Mouse (Mus musculus): ENCODE measurements at regions not wholly inside any gene's neighbourhood (a gene's known extent, or its start where the extent isn't known, plus 50 kb on each side); places are given as distances from the start of the nearest gene placed in this dataset.

DNA sequence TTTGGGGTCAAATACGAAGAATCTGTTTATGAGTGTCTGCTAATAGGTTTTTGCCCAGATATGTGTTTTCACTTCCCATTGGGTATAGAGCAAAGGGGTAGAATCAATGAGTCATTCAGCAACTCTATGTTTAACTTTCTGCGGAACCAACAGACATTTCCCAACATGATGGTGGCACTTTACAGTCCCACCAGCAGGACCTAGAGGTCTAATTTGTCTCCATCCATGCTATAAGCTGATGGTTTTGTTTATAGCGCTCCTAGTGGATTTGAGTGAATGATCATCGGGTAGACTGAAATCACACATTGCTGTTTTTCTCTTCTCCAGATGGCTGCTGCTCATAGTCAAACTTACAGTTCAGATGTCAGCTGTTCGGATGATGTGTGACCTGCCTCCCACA is 99.7 kb upstream of the Arid5b start:
- no peaks in the 10 kb centered on the region for H3K27me3 ChIP-seq (ENCODE audit: insufficient read depth, low read length)
- TF ChIP-seq TAL1 (conservative IDR thresholded peaks at IDR 0.05; ENCODE audit: low read depth, low read length) = no peak
- no peak for TF ChIP-seq CTCF (IDR thresholded peaks at IDR 0.05; ENCODE audit: low read depth, low read length)
- TF ChIP-seq GATA1 (IDR thresholded peaks at IDR 0.05; ENCODE audit: borderline replicate concordance, low read length) = no peak
- no peak for TF ChIP-seq GATA2 (IDR thresholded peaks at IDR 0.05; ENCODE audit: borderline replicate concordance, low read depth, low read length)
- peaks cover 45% of the 10 kb centered on the region for H3K9me3 ChIP-seq (replicated peaks)
- no peaks in the 10 kb centered on the region for H3K4me1 ChIP-seq (ENCODE audit: insufficient read depth, low read depth, low read length)
- no peaks in the 10 kb centered on the region for H3K36me3 ChIP-seq (replicated peaks)
- ATAC-seq (ENCODE audit: extremely low read depth, insufficient number of reproducible peaks, low FRiP score, poor library complexity, severe bottlenecking) (no peak), DNase-seq (ENCODE audit: low spot score) (no peak)
- H3K4me3 ChIP-seq (ENCODE audit: low read depth, low read length) = no peak overlapping the region

DNA sequence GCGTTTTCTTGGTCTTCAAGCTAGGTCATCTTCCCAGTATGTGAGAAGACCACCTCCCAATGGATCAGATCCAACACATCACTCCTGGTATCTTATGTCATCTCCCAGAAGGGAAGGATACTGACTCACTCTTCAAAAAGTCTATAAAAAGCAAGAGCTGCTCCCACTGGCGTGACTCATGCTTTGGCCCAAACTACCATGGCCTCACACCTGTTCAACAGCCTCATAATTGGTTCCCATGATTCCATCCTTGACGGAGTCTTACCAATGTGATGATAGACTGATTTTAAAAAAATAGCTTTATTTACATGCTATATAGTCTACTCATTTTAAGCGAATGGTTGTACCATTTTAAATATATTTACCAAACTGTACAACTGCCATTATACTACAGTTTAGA is 98.9 kb upstream of the Arid5b start:
- no peak for TF ChIP-seq POLR2AphosphoS5 (IDR thresholded peaks at IDR 0.05; ENCODE audit: insufficient replicate concordance, low read depth, low read length)
- TF ChIP-seq TAL1 (conservative IDR thresholded peaks at IDR 0.05; ENCODE audit: low read depth, low read length) = no peak
- TF ChIP-seq GATA2 (IDR thresholded peaks at IDR 0.05; ENCODE audit: borderline replicate concordance, low read depth, low read length) = no peak
- no peak for TF ChIP-seq GATA1 (IDR thresholded peaks at IDR 0.05; ENCODE audit: borderline replicate concordance, low read length)
- TF ChIP-seq CTCF (IDR thresholded peaks at IDR 0.05; ENCODE audit: low read depth, low read length) = no peak
- Histone ChIP-seq H3K4me3 (ENCODE audit: low read depth, low read length) (no peak overlapping the region), H3K27me3 (ENCODE audit: insufficient read depth, low read length) (no peaks in the 10 kb centered on the region), H3K9me3 (replicated peaks) (peaks cover 40% of the 10 kb centered on the region), H3K4me1 (ENCODE audit: insufficient read depth, low read depth, low read length) (no peaks in the 10 kb centered on the region), H3K36me3 (replicated peaks) (no peaks in the 10 kb centered on the region)
- DNase-seq (ENCODE audit: low spot score) (no peak), ATAC-seq (ENCODE audit: extremely low read depth, insufficient number of reproducible peaks, low FRiP score, poor library complexity, severe bottlenecking) (no peak)

DNA sequence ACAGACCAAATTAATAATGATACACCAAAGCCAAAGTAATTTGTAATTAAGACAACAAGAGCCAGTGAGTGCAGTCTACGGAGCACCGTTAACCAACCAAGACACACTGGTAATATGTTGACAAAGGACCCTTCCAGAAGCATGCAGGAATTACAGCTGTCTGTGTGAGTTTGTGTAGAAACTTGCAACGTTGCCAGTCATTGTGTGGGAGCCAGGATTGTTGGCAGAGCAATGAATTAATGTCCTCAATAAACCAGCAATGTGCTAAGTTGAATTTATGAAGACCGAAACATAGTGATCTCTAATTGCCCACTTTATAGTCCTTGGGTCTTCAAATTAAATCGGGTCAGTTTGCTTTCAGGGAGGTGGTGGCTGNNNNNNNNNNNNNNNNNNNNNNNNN is 95.3 kb upstream of the Arid5b start:
- H3K36me3 ChIP-seq (replicated peaks) = no peaks in the 10 kb centered on the region
- ATAC-seq (ENCODE audit: extremely low read depth, insufficient number of reproducible peaks, low FRiP score, poor library complexity, severe bottlenecking) = no peak
- H3K4me3 ChIP-seq (ENCODE audit: low read depth, low read length) = no peak overlapping the region
- no peaks in the 10 kb centered on the region for H3K27me3 ChIP-seq (ENCODE audit: insufficient read depth, low read length)
- no peak for DNase-seq (ENCODE audit: low spot score)
- H3K4me1 ChIP-seq (ENCODE audit: insufficient read depth, low read depth, low read length) = no peaks in the 10 kb centered on the region
- TF ChIP-seq POLR2AphosphoS5 (IDR thresholded peaks at IDR 0.05; ENCODE audit: insufficient replicate concordance, low read depth, low read length) (no peak), GATA2 (IDR thresholded peaks at IDR 0.05; ENCODE audit: borderline replicate concordance, low read depth, low read length) (no peak), CTCF (IDR thresholded peaks at IDR 0.05; ENCODE audit: low read depth, low read length) (no peak), TAL1 (conservative IDR thresholded peaks at IDR 0.05; ENCODE audit: low read depth, low read length) (no peak), GATA1 (IDR thresholded peaks at IDR 0.05; ENCODE audit: borderline replicate concordance, low read length) (no peak)
- peaks cover 42% of the 10 kb centered on the region for H3K9me3 ChIP-seq (replicated peaks)

DNA sequence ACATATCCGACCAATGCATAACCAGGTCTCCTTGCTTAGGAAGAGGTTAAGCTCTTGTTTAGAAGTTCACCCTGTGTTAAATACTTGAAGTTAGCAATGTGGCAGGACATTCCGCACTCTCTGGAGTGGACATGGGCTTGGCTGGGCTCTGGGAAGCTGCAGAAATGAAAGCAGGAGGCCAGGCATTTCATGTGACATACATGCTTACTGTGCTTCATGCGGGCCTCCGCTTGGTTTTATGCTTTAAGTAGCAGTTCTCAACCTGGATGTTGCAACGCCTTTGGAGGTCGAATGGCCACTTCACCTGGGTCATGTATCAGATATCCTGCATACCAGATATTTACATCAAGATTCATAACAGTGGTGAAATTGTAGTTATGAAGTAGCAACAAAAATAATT is 93.2 kb upstream of the Arid5b start:
- peaks cover 44% of the 10 kb centered on the region for H3K9me3 ChIP-seq (replicated peaks)
- no peaks in the 10 kb centered on the region for H3K4me1 ChIP-seq (ENCODE audit: insufficient read depth, low read depth, low read length)
- H3K27me3 ChIP-seq (ENCODE audit: insufficient read depth, low read length) = no peaks in the 10 kb centered on the region
- DNase-seq (ENCODE audit: low spot score) (no peak), ATAC-seq (ENCODE audit: extremely low read depth, insufficient number of reproducible peaks, low FRiP score, poor library complexity, severe bottlenecking) (no peak)
- no peak overlapping the region for H3K4me3 ChIP-seq (ENCODE audit: low read depth, low read length)
- no peaks in the 10 kb centered on the region for H3K36me3 ChIP-seq (replicated peaks)
- TF ChIP-seq GATA1 (IDR thresholded peaks at IDR 0.05; ENCODE audit: borderline replicate concordance, low read length) (no peak), TAL1 (conservative IDR thresholded peaks at IDR 0.05; ENCODE audit: low read depth, low read length) (no peak), GATA2 (IDR thresholded peaks at IDR 0.05; ENCODE audit: borderline replicate concordance, low read depth, low read length) (no peak), CTCF (IDR thresholded peaks at IDR 0.05; ENCODE audit: low read depth, low read length) (no peak), POLR2AphosphoS5 (IDR thresholded peaks at IDR 0.05; ENCODE audit: insufficient replicate concordance, low read depth, low read length) (no peak)

DNA sequence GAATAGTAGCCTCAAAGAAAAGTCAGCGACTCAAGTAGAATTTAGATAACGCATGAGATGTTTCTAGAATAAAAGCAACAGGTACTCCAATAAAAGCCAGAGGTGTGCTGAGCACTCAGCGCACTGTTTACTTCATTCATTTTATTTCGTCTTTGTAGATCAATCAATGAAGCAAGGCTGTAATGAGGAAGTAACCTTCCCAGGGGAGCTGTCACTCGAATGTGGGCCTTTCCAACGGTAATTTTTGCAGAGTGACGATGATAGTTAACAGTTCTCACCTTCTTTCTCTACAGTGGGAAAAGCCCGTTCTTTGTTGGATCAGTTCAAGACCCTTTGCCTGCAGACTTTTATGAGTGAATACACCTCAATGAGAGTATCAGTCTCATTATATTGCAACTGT is 92.4 kb upstream of the Arid5b start:
- no peaks in the 10 kb centered on the region for H3K4me1 ChIP-seq (ENCODE audit: insufficient read depth, low read depth, low read length)
- ATAC-seq (ENCODE audit: extremely low read depth, insufficient number of reproducible peaks, low FRiP score, poor library complexity, severe bottlenecking) (no peak), DNase-seq (ENCODE audit: low spot score) (no peak)
- H3K27me3 ChIP-seq (ENCODE audit: insufficient read depth, low read length) = no peaks in the 10 kb centered on the region
- H3K4me3 ChIP-seq (ENCODE audit: low read depth, low read length) = no peak overlapping the region
- TF ChIP-seq TAL1 (conservative IDR thresholded peaks at IDR 0.05; ENCODE audit: low read depth, low read length) (no peak), CTCF (IDR thresholded peaks at IDR 0.05; ENCODE audit: low read depth, low read length) (no peak), GATA1 (IDR thresholded peaks at IDR 0.05; ENCODE audit: borderline replicate concordance, low read length) (no peak), GATA2 (IDR thresholded peaks at IDR 0.05; ENCODE audit: borderline replicate concordance, low read depth, low read length) (no peak), POLR2AphosphoS5 (IDR thresholded peaks at IDR 0.05; ENCODE audit: insufficient replicate concordance, low read depth, low read length) (no peak)
- H3K9me3 ChIP-seq (replicated peaks) = peaks cover 40% of the 10 kb centered on the region
- H3K36me3 ChIP-seq (replicated peaks) = no peaks in the 10 kb centered on the region

DNA sequence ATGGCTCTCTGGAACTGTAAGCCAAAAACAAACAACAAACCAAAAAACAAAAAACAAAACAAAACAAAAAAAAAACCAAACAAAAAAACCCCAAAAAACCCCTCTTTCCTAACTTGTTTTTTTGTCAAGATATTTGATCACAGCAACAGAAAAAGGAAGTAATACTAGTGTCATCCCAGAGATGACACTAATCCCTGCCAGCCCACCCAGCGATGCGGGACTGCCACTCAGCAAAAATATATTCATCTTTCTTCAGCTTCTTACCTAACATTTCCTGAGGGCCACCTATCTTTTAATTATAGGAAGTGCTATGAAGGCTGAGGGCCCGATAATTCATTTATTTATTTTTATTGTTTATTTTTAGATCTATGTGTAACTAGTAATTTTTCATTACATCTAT is 88.3 kb upstream of the Arid5b start:
- ATAC-seq (ENCODE audit: extremely low read depth, insufficient number of reproducible peaks, low FRiP score, poor library complexity, severe bottlenecking) (no peak), DNase-seq (ENCODE audit: low spot score) (no peak)
- no peak for TF ChIP-seq GATA2 (IDR thresholded peaks at IDR 0.05; ENCODE audit: borderline replicate concordance, low read depth, low read length)
- no peak for TF ChIP-seq GATA1 (IDR thresholded peaks at IDR 0.05; ENCODE audit: borderline replicate concordance, low read length)
- no peak for TF ChIP-seq CTCF (IDR thresholded peaks at IDR 0.05; ENCODE audit: low read depth, low read length)
- no peak for TF ChIP-seq POLR2AphosphoS5 (IDR thresholded peaks at IDR 0.05; ENCODE audit: insufficient replicate concordance, low read depth, low read length)
- TF ChIP-seq TAL1 (conservative IDR thresholded peaks at IDR 0.05; ENCODE audit: low read depth, low read length) = no peak
- Histone ChIP-seq H3K4me3 (ENCODE audit: low read depth, low read length) (no peak overlapping the region), H3K27me3 (ENCODE audit: insufficient read depth, low read length) (no peaks in the 10 kb centered on the region), H3K36me3 (replicated peaks) (no peaks in the 10 kb centered on the region), H3K4me1 (ENCODE audit: insufficient read depth, low read depth, low read length) (no peaks in the 10 kb centered on the region), H3K9me3 (replicated peaks) (peaks cover 50% of the 10 kb centered on the region)
